Mouse (Mus musculus) gastrocnemius, postnatal 36 days (tissue): ENCODE results near the gene Syt16. TPM values are rescaled to one million over a fixed set of nuclear protein-coding genes. Genes with fewer than 3 reads are reported as not detected.

ENCODE experiments used
- DNase-seq, 2 experiments: peaks; one replicate each; pipeline ENCODE4 v3.0.0; 2022
- intact Hi-C: fragments of 180-260 bp; cut with DNase I; formaldehyde crosslinking; loops from one replicate; pipeline ENCODE4 v1.15.1; 2025
- total RNA-seq, 2 experiments: library from RNA; stranded (reverse); gene quantifications; 2 replicates each; pipeline ENCODE4 v1.2.3; 2021

The Syt16 gene
- total RNA-seq, 2 experiments from 2014 or later, result not detected

GRCm38 (mm10) chr12:74293624-74294023 lies 296.2 kb downstream of the Syt16 start:
- intact Hi-C loops, result loop anchor here (5.0 to 10.0 kb wide), 3 partner anchors 236 to 591 kb away; no protein-coding TSS in a partner anchor
- no peak for DNase-seq

GRCm38 (mm10) chr12:74296374-74296773 lies 298.9 kb downstream of the Syt16 start:
- intact Hi-C loops, result loop anchor here (10.0 kb wide), 1 partner anchor 292 kb away; no protein-coding TSS in a partner anchor
- no peak for DNase-seq

GRCm38 (mm10) chr12:74301559-74301958 lies 304.1 kb downstream of the Syt16 start:
- intact Hi-C loops, result no loop called here
- no peak for DNase-seq

GRCm38 (mm10) chr12:74303418-74304294 lies 306.2 kb downstream of the Syt16 start:
- no peak for DNase-seq
- intact Hi-C loops, result no loop called here

GRCm38 (mm10) chr12:74312611-74313010 lies 315.1 kb downstream of the Syt16 start:
- no peak for DNase-seq
- intact Hi-C loops, result no loop called here

- no peak for DNase-seq
- intact Hi-C loops, result no loop called here
These were observed 317.8 kb downstream of the Syt16 start for GRCm38 (mm10) chr12:74315221-74315620.

- intact Hi-C loops, result no loop called here
- DNase-seq, result no peak
These were observed 319.0 kb downstream of the Syt16 start, which contains the start of gene Gm11042 for GRCm38 (mm10) chr12:74316344-74316973. Gene Gm11042, minus strand, starts transcription at chr12:74316394.

GRCm38 (mm10) chr12:74316989-74317759 lies 319.7 kb downstream of the Syt16 start:
- DNase-seq, result peak; percentile 15 to 38
- intact Hi-C loops, result no loop called here

- peak; percentile 24 to 36 for DNase-seq
- intact Hi-C loops, result no loop called here
These were observed 322.9 kb downstream of the Syt16 start for GRCm38 (mm10) chr12:74320318-74320717.

GRCm38 (mm10) chr12:74321981-74322380 lies 324.5 kb downstream of the Syt16 start:
- intact Hi-C loops, result no loop called here
- no peak for DNase-seq

Other genes starting within 250 kb of the Syt16 start
- gene Hif1a, start 96.3 kb upstream of the Syt16 start, total RNA-seq, result 10 to 100 TPM; 12.4 to 16.0 TPM
- 1 to 10 TPM; 2.5 to 3.5 TPM for gene Gm49321, start 60.0 kb upstream of the Syt16 start, total RNA-seq
- 1 to 10 TPM; 3.8 to 5.3 TPM for gene Snapc1, start 33.2 kb upstream of the Syt16 start, total RNA-seq